Mouse (Mus musculus): ENCODE results near the gene Sumo1. TPM values are rescaled to one million over a fixed set of nuclear protein-coding genes. Genes with fewer than 3 reads are reported as not detected.

Gene Sumo1
- total RNA-seq, 1 experiment, result 161 TPM

DNA sequence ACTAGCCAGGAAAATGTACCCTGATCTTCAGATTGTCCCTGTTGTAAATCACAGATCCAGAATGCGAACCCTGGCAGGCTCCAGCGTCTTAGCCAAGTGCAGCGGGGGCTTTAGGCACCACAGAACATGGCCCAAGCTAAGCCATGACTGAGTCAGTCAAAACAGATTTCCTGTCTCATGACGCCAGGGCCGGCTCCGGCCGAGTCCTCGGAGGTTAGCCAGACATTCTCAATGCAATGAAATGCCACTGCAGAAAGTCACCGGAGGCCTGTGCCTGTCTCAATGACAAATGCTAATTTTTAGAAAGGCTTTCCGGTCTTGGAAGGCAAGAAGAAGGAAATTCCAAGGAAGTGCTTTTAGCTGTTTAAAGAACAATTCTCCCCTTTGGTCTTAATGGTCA is 60.7 kb downstream of the Sumo1 start:
- no peak overlapping the region for H3K4me3 ChIP-seq (ENCODE audit: insufficient read depth in 1 of 2, low read depth in 1 of 2, low read length in 2 of 2, poor library complexity in 1 of 2, severe bottlenecking in 1 of 2)
- no peaks in the 10 kb centered on the region for H3K9me3 ChIP-seq (ENCODE audit: control insufficient read depth, insufficient read depth, low read depth, low read length)
- peak overlapping the region; percentile 66; the same call in 1 of the 2 replicates for H3K9ac ChIP-seq (ENCODE audit: insufficient read depth, low read depth, low read length, poor library complexity, severe bottlenecking)
- DNase-seq (ENCODE audit: low read depth, low spot score), result no peak
- in situ Hi-C loops (cut with MboI; ENCODE audit: low sequenced_read_pairs in 2 of 2, unreplicated experiment in 2 of 2), result loop anchor here in 1 of 2 experiments (25.0 kb wide), 1 partner anchor 348 kb away; the partner anchor contains the start of gene Cdk15
- no peak for TF ChIP-seq HCFC1 (IDR thresholded peaks at IDR 0.05; ENCODE audit: borderline replicate concordance, insufficient read depth, low read length)
- TF ChIP-seq ZC3H11A (IDR thresholded peaks at IDR 0.05; ENCODE audit: borderline replicate concordance, low read depth, low read length), result no peak
- TF ChIP-seq CHD2 (IDR thresholded peaks at IDR 0.05; ENCODE audit: low read depth, low read length), result no peak
- TF ChIP-seq MAFK (IDR thresholded peaks at IDR 0.05; ENCODE audit: insufficient read depth, low read depth, low read length), result no peak
- no peak for TF ChIP-seq ZNF384 (IDR thresholded peaks at IDR 0.05; ENCODE audit: low read depth, low read length)
- no peak overlapping the region for H3K27ac ChIP-seq (ENCODE audit: insufficient read depth, low read depth, low read length, poor library complexity, severe bottlenecking)
- H3K4me1 ChIP-seq (ENCODE audit: control insufficient read depth in 2 of 2, insufficient read depth in 2 of 2, low read length in 2 of 2, poor library complexity in 1 of 2), result peaks cover 2 to 21% of the 10 kb centered on the region in 2 experiments; a peak in 3 of 4 replicates
- no peaks in the 10 kb centered on the region for H3K36me3 ChIP-seq (ENCODE audit: control insufficient read depth, insufficient read depth, low read length, poor library complexity, severe bottlenecking)

GRCm38 (mm10) chr1:59609458-59609857 is 61.2 kb downstream of the Sumo1 start:
- H3K36me3 ChIP-seq (ENCODE audit: control insufficient read depth, insufficient read depth, low read length, poor library complexity, severe bottlenecking), result no peaks in the 10 kb centered on the region
- H3K4me1 ChIP-seq (ENCODE audit: control insufficient read depth in 2 of 2, insufficient read depth in 2 of 2, low read length in 2 of 2, poor library complexity in 1 of 2), result peaks cover 2 to 21% of the 10 kb centered on the region in 2 experiments; a peak in 3 of 4 replicates
- TF ChIP-seq MAFK (IDR thresholded peaks at IDR 0.05; ENCODE audit: insufficient read depth, low read depth, low read length) (no peak), ZNF384 (IDR thresholded peaks at IDR 0.05; ENCODE audit: low read depth, low read length) (no peak), ZC3H11A (IDR thresholded peaks at IDR 0.05; ENCODE audit: borderline replicate concordance, low read depth, low read length) (no peak), HCFC1 (IDR thresholded peaks at IDR 0.05; ENCODE audit: borderline replicate concordance, insufficient read depth, low read length) (no peak), CHD2 (IDR thresholded peaks at IDR 0.05; ENCODE audit: low read depth, low read length) (no peak)
- DNase-seq (ENCODE audit: low read depth, low spot score), result peak; percentile 71
- H3K4me3 ChIP-seq (ENCODE audit: insufficient read depth in 1 of 2, low read depth in 1 of 2, low read length in 2 of 2, poor library complexity in 1 of 2, severe bottlenecking in 1 of 2), result no peak overlapping the region
- in situ Hi-C loops (cut with MboI; ENCODE audit: low sequenced_read_pairs in 2 of 2, unreplicated experiment in 2 of 2), result loop anchor here in 1 of 2 experiments (25.0 kb wide), 1 partner anchor 347 kb away; the partner anchor contains the start of gene Cdk15
- H3K9ac ChIP-seq (ENCODE audit: insufficient read depth, low read depth, low read length, poor library complexity, severe bottlenecking), result no peak overlapping the region; the same call in 1 of the 2 replicates
- H3K27ac ChIP-seq (ENCODE audit: insufficient read depth, low read depth, low read length, poor library complexity, severe bottlenecking), result no peak overlapping the region; the same call in 1 of the 2 replicates
- H3K9me3 ChIP-seq (ENCODE audit: control insufficient read depth, insufficient read depth, low read depth, low read length), result no peaks in the 10 kb centered on the region

DNA sequence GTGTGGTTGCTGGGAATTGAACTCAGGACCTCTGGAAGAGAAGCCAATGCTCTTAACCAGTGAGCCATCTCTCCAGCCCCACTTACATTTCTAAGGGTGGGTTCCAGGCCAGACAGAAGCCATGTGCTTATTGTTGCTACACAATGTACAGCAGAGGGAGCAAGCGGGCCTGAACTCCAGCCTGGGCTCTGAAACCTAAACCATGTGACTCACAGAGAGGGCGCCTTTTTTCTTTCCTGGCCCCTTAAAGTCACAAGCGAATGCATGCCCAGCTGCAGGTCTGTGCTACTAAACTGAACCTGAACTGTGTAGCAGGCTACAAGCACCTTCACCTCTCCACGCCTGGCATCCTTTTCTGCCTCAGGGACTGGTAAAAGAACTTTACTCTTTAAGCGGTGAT is 61.7 kb downstream of the Sumo1 start:
- H3K4me3 ChIP-seq (ENCODE audit: insufficient read depth in 1 of 2, low read depth in 1 of 2, low read length in 2 of 2, poor library complexity in 1 of 2, severe bottlenecking in 1 of 2), result no peak overlapping the region
- DNase-seq (ENCODE audit: low read depth, low spot score), result no peak
- H3K4me1 ChIP-seq (ENCODE audit: control insufficient read depth in 2 of 2, insufficient read depth in 2 of 2, low read length in 2 of 2, poor library complexity in 1 of 2), result peaks cover 2 to 16% of the 10 kb centered on the region in 2 experiments; a peak in 3 of 4 replicates
- in situ Hi-C loops (cut with MboI; ENCODE audit: low sequenced_read_pairs in 2 of 2, unreplicated experiment in 2 of 2), result loop anchor here in 1 of 2 experiments (25.0 kb wide), 1 partner anchor 347 kb away; the partner anchor contains the start of gene Cdk15
- H3K36me3 ChIP-seq (ENCODE audit: control insufficient read depth, insufficient read depth, low read length, poor library complexity, severe bottlenecking), result no peaks in the 10 kb centered on the region
- H3K27ac ChIP-seq (ENCODE audit: insufficient read depth, low read depth, low read length, poor library complexity, severe bottlenecking), result no peak overlapping the region; the same call in 1 of the 2 replicates
- TF ChIP-seq ZC3H11A (IDR thresholded peaks at IDR 0.05; ENCODE audit: borderline replicate concordance, low read depth, low read length) (peak; percentile 7; the same call in 1 of the 2 replicates), HCFC1 (IDR thresholded peaks at IDR 0.05; ENCODE audit: borderline replicate concordance, insufficient read depth, low read length) (no peak)
- no peaks in the 10 kb centered on the region for H3K9me3 ChIP-seq (ENCODE audit: control insufficient read depth, insufficient read depth, low read depth, low read length)
- H3K9ac ChIP-seq (ENCODE audit: insufficient read depth, low read depth, low read length, poor library complexity, severe bottlenecking), result peak overlapping the region; percentile 58; the same call in 1 of the 2 replicates

DNA sequence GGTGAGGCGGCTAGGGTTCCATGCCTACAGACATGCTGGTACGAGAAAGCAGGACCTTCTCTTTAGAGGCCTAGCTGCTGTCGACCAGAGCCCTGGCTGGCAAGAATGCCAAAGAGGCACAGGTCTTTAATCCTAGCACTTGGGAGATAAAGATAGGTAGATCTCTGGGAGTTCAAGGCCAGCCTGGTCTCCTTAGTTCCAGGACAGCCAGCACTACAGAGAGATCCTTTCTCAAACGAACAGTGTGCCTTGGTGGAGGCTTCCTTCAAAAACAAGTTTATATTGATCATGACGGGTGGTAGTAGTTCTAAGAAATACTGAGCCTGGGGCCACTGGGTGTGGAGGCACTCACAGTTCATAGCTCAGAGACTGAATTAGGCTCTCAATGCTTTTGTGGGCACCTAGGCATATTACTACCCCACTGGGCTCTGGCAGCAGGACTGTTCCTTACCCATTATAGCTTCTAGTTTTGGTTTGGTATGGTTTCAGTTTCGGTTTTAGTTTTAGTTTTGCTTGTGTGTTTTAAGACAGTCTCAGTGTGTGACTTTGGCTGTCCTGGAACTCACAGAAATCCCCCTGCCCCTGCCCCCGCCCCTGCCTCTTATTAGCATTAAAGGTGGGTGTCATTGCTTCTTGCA is 62.4 kb downstream of the Sumo1 start:
- in situ Hi-C loops (cut with MboI; ENCODE audit: low sequenced_read_pairs in 2 of 2, unreplicated experiment in 2 of 2), result loop anchor here in 1 of 2 experiments (25.0 kb wide), 1 partner anchor 346 kb away; the partner anchor contains the start of gene Cdk15
- Histone ChIP-seq H3K27ac (ENCODE audit: insufficient read depth, low read depth, low read length, poor library complexity, severe bottlenecking) (no peak overlapping the region), H3K9me3 (ENCODE audit: control insufficient read depth, insufficient read depth, low read depth, low read length) (no peaks in the 10 kb centered on the region), H3K9ac (ENCODE audit: insufficient read depth, low read depth, low read length, poor library complexity, severe bottlenecking) (peak overlapping the region; percentile 14; the same call in 1 of the 2 replicates), H3K4me1 (ENCODE audit: control insufficient read depth in 2 of 2, insufficient read depth in 2 of 2, low read length in 2 of 2, poor library complexity in 1 of 2) (peaks cover 2 to 15% of the 10 kb centered on the region in 2 experiments; a peak in 3 of 4 replicates), H3K36me3 (ENCODE audit: control insufficient read depth, insufficient read depth, low read length, poor library complexity, severe bottlenecking) (no peaks in the 10 kb centered on the region), H3K4me3 (ENCODE audit: insufficient read depth in 1 of 2, low read depth in 1 of 2, low read length in 2 of 2, poor library complexity in 1 of 2, severe bottlenecking in 1 of 2) (no peak overlapping the region)
- TF ChIP-seq ZC3H11A (IDR thresholded peaks at IDR 0.05; ENCODE audit: borderline replicate concordance, low read depth, low read length) (no peak), MAFK (IDR thresholded peaks at IDR 0.05; ENCODE audit: insufficient read depth, low read depth, low read length) (no peak), CHD2 (IDR thresholded peaks at IDR 0.05; ENCODE audit: low read depth, low read length) (no peak), ZNF384 (IDR thresholded peaks at IDR 0.05; ENCODE audit: low read depth, low read length) (no peak)
- DNase-seq (ENCODE audit: low read depth, low spot score), result no peak
